Mouse (Mus musculus) hindbrain, embryonic 10.5 days (tissue): ENCODE results near the gene Zdhhc17. TPM values are rescaled to one million over a fixed set of nuclear protein-coding genes. Genes with fewer than 3 reads are reported as not detected.

Experiments
- DNase-seq: peaks from one replicate; pipeline ENCODE4 v3.0.0-alpha.2; 2017; ENCODE audit warnings: low spot score
- H3K27ac ChIP-seq: fragments of 300-500 bp; sonication (generic); 2 replicates; pipeline ENCODE4 v1.5.1; 2016; ENCODE audit warnings: mild to moderate bottlenecking, moderate library complexity
- H3K27me3 ChIP-seq: fragments of 300-500 bp; sonication (generic); 2 replicates; pipeline ENCODE4 v1.6.1; 2016; ENCODE audit warnings: mild to moderate bottlenecking; ENCODE audit not compliant: poor library complexity, insufficient read depth, severe bottlenecking
- H3K36me3 ChIP-seq: fragments of 300-500 bp; sonication (generic); 2 replicates; pipeline ENCODE4 v1.6.1; 2016; ENCODE audit warnings: mild to moderate bottlenecking, moderate library complexity
- H3K4me1 ChIP-seq: fragments of 300-500 bp; sonication (generic); replicated peaks from 2 replicates; pipeline ENCODE4 v1.6.1; 2016; ENCODE audit warnings: mild to moderate bottlenecking
- H3K4me3 ChIP-seq: fragments of 300-500 bp; sonication (generic); 2 replicates; pipeline ENCODE4 v1.5.1; 2016; ENCODE audit warnings: mild to moderate bottlenecking, moderate library complexity
- H3K9me3 ChIP-seq: fragments of 300-500 bp; sonication (generic); 2 replicates; pipeline ENCODE4 v1.6.1; 2016; ENCODE audit warnings: mild to moderate bottlenecking, moderate library complexity
- WGBS: fragments of 180-500 bp; shearing (Covaris S2); methylation state at CpG from one replicate; pipeline ENCODE4 v1.1.7; 2016; 5-methylcytosine and 5-hydroxymethylcytosine counted together
- polyA plus RNA-seq: library from polyadenylated mRNA; unstranded; fragments of >200 nt; fragmentation: Nextera tagmentation; extraction: Ambion mirVana; gene quantifications from 2 replicates; pipeline ENCODE4 v1.2.1, GENCODE M21; 2016

The Zdhhc17 gene
- polyA plus RNA-seq, 1 experiment from 2014 or later = 29.3 TPM

DNA sequence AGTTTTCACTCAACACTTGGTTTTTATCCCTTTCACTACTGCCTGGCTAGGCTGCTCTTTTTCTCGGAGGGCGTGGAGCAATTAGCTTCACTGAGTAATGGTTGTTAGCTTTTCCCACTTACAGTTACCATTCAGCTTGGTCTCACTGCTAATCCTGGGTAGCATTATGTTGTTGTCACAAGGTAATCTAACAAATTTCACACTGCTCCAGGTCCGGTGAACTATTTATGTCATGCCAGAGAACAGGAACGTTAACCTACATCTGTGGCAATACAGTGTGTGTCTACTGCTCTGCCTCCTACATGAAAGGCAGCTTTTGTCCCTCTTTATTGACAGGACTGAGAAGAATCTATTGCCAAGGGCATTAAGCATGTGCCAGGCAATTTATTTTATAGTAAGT lies 14.8 kb upstream of the Zdhhc17 start:
- peaks cover 5% of the 10 kb centered on the region; the same call in 1 of the 2 replicates for H3K4me1 ChIP-seq
- DNase-seq = no peak
- WGBS = 89% methylated on average over 4 of the region's 4 CpGs
- no peak overlapping the region for H3K4me3 ChIP-seq
- no peak overlapping the region for H3K27ac ChIP-seq
- H3K9me3 ChIP-seq = no peaks in the 10 kb centered on the region; the same call in 1 of the 2 replicates
- H3K36me3 ChIP-seq = no peaks in the 10 kb centered on the region
- H3K27me3 ChIP-seq = no peaks in the 10 kb centered on the region

DNA sequence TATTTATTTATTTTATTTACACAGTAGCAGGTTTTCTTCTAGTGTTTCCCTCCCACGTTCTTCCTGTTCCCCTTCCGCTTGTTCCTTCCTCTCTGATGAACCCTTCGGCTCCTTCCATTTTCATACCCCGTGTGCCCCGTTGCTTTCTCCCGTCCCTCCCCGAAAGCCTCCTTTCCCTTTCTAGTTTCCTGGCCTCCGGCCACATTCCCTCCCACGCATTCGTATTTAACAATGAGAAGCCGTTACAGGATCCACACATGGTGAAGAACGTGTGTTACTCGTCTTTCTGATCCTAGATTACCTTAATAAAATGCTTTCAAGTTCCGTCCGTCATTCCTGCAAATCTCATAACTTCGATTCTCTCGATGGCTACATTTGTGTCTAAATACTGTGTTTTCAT lies 4.5 kb upstream of the Zdhhc17 start:
- H3K36me3 ChIP-seq = no peaks in the 10 kb centered on the region
- 86% methylated on average over 17 of the region's 17 CpGs for WGBS
- H3K27me3 ChIP-seq = no peaks in the 10 kb centered on the region
- no peak overlapping the region for H3K4me3 ChIP-seq
- DNase-seq = no peak
- H3K4me1 ChIP-seq = peaks cover 17% of the 10 kb centered on the region
- 0 out of 2 replicates have a peak, but pooled peaks cover 3% of the 10 kb centered on the region for H3K9me3 ChIP-seq
- H3K27ac ChIP-seq = no peak overlapping the region

DNA sequence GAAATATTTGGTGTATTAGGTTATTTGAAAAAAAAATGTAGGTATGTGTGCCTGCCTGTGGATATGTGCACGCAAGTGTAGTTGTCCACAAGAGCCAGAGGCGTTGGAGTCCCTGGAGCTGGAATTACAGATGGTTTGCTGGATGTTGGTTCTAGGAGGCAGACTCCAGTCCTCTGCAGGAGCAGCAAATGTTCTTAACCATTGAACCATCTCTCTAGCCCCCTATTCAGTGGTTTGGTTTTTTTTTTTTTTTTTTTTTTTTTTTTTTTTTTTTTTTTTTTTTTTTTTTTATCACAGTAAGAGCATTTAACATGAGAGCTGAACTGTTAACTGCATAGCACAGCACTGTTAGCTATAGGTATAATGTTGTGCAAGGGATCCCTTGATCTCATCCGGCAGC lies 3.3 kb upstream of the Zdhhc17 start:
- no peaks in the 10 kb centered on the region for H3K36me3 ChIP-seq
- H3K27me3 ChIP-seq = no peaks in the 10 kb centered on the region
- H3K27ac ChIP-seq = no peak overlapping the region
- no peak for DNase-seq
- 93% methylated on average over 3 of the region's 3 CpGs for WGBS
- H3K4me1 ChIP-seq = peaks cover 22% of the 10 kb centered on the region
- no peak overlapping the region for H3K4me3 ChIP-seq
- H3K9me3 ChIP-seq = 0 out of 2 replicates have a peak, but pooled peaks cover 3% of the 10 kb centered on the region

DNA sequence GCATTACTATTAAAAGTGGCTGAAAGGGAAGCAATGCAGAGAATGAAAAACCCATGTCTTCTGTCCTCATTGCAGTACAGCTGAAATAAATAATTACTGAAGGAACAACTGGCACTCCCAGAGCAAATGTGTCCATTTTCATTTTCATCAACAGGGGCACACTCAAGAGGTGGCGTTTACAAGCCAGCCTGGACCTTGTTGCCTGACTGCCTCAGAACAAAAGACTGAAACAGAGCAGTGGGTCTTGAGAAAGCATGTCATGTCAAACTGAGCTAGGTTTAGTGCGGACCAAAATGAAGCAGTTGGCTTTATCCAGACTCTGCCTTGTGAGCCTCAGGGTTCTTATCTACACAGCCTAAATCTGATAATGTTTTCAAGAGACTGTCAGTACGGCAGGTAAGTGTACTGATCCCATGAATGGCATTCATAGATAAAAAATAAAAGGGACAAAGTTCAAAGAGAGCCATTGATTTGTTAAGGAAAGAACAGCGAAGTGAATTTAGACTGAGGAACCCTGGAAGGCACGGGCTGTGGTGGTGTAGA lies 2.6 kb upstream of the Zdhhc17 start:
- WGBS = 58% methylated on average over 5 of the region's 5 CpGs
- Histone ChIP-seq H3K27ac (peak overlapping the region; percentile 45; the same call in 1 of the 2 replicates), H3K27me3 (no peaks in the 10 kb centered on the region), H3K4me1 (peaks cover 29% of the 10 kb centered on the region), H3K9me3 (0 out of 2 replicates have a peak, but pooled peaks cover 3% of the 10 kb centered on the region), H3K4me3 (no peak overlapping the region), H3K36me3 (no peaks in the 10 kb centered on the region)
- DNase-seq = no peak

DNA sequence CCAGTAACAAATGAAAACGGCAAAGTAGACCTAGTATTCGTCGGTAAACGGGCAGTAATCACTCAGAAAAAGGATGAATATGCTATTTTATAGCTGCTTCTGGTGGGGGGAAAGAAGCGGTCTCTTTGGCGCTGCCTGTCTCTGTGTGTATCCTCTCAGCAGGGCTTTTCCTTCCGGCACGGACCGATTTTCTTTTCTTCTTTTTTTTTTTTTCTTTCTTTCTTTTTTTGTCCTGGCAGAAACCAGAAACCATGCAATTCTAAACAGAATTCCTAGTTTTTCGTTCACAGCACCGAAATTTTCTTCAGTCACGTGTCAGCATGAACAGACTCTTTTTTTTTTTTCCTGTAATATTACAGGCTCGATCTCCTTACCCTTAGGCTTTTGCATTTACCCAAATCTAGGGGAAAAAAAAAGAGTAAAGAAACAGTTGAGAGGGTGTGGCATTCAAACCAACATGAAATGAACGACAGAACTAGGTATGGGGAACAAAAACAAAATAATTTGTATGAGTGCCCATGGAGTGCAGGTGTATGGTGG lies 1.4 kb upstream of the Zdhhc17 start:
- H3K9me3 ChIP-seq = no peaks in the 10 kb centered on the region
- no peaks in the 10 kb centered on the region for H3K27me3 ChIP-seq
- H3K27ac ChIP-seq = peak overlapping the region; percentile 100
- peaks cover 33% of the 10 kb centered on the region for H3K4me1 ChIP-seq
- 4% methylated on average over 14 of the region's 14 CpGs for WGBS
- peak overlapping the region; percentile 92 for H3K4me3 ChIP-seq
- no peak for DNase-seq
- H3K36me3 ChIP-seq = no peaks in the 10 kb centered on the region

DNA sequence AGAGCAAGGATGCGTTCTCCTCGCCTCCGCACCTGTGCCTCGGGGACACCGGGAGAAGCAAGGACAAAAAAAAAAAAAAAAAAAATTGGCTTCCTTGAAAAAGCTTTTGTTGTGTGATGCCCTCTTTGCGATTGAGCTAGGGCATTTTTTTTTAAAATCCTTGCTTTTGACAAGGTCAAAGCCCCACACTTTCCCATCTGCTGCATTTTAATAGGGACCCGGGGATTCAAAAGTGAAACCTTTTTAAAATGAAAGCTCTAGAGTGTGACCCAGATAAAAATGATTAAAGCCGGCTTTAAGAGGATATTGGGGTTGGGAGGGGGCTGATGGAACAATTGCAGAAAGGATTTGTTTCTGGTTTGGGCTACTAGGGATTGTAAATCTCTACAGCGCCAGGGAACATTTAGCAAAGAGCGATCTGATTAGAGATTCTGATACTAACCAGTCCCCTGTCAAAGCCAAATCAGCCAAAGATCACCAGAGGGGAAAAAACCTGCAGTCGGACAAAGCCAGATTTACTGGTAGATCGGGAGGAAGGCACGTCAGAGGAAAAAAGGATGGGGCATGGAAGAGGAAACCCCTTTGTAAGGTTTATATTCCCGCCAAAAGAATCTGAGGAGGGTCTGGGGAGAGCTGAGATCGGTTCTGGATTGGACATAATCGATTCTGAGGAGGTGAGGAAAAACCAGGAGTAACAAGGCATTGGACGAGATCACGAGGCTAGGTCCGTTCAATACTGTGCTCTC lies 713 bp upstream of the Zdhhc17 start:
- H3K4me3 ChIP-seq = peak overlapping the region; percentile 92
- H3K27me3 ChIP-seq = no peaks in the 10 kb centered on the region
- no peaks in the 10 kb centered on the region for H3K9me3 ChIP-seq
- DNase-seq = peak; percentile 71
- H3K27ac ChIP-seq = peak overlapping the region; percentile 100
- WGBS = under 1% methylated on average over 19 of the region's 19 CpGs
- no peaks in the 10 kb centered on the region for H3K36me3 ChIP-seq
- peaks cover 33% of the 10 kb centered on the region for H3K4me1 ChIP-seq

DNA sequence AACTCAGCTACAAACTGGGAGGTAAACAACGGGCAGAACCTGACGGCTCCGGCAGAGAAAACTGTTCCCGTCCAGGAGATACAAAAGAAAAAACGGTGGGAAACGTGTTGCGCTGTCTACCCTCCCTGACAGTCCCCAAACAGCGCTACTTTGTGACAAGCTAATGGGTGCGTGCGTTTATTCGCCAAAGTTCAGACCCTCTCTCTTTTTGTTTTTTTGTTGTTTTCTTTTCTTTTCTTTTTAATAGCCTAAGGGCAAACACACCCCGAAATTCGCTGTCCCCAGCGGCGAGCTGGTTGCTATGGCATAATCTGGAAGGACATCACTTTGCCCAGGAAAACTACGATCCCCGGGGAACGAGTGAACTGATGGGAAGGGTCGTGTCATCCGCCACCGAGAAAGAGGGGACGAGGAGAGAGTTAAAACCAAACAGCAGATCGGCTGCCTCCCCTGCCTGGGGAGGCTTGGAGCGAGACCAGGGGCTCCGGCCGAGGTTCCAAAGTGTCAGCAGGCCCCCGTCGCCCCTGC lies 763 bp downstream of the Zdhhc17 start:
- under 1% methylated on average over 28 of the region's 28 CpGs for WGBS
- H3K36me3 ChIP-seq = no peaks in the 10 kb centered on the region
- no peak for DNase-seq

DNA sequence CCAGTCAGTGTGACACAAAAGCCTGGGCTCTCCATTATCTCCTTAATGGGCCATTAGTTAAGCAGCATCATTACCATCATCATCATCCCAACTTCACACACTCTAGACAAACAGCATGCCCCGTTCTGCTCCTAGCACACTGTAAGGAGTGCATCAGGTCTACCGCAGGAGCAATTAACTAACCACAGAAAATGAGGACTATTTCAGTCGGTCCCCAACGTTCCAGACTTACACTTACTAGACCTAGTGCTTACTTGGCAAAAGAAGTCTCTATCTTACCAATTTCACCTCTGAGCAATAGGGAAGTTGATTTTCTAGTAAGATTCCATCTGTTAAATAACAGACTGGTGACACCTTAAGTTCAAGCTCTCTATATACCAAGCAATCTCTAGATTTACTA lies 2.3 kb downstream of the Zdhhc17 start:
- Histone ChIP-seq H3K36me3 (peaks cover 6% of the 10 kb centered on the region), H3K27ac (peak overlapping the region; percentile 16; the same call in 1 of the 2 replicates), H3K9me3 (no peaks in the 10 kb centered on the region), H3K27me3 (no peaks in the 10 kb centered on the region), H3K4me1 (peaks cover 30% of the 10 kb centered on the region), H3K4me3 (peak overlapping the region; percentile 92)
- DNase-seq = no peak
- WGBS = 85% methylated on average over 4 of the region's 4 CpGs

More for the DNA sequence above, 763 bp downstream of the Zdhhc17 start:
- Histone ChIP-seq H3K9me3 (no peaks in the 10 kb centered on the region), H3K27ac (peak overlapping the region; percentile 100), H3K4me1 (peaks cover 33% of the 10 kb centered on the region), H3K27me3 (no peaks in the 10 kb centered on the region), H3K4me3 (peak overlapping the region; percentile 92)

DNA sequence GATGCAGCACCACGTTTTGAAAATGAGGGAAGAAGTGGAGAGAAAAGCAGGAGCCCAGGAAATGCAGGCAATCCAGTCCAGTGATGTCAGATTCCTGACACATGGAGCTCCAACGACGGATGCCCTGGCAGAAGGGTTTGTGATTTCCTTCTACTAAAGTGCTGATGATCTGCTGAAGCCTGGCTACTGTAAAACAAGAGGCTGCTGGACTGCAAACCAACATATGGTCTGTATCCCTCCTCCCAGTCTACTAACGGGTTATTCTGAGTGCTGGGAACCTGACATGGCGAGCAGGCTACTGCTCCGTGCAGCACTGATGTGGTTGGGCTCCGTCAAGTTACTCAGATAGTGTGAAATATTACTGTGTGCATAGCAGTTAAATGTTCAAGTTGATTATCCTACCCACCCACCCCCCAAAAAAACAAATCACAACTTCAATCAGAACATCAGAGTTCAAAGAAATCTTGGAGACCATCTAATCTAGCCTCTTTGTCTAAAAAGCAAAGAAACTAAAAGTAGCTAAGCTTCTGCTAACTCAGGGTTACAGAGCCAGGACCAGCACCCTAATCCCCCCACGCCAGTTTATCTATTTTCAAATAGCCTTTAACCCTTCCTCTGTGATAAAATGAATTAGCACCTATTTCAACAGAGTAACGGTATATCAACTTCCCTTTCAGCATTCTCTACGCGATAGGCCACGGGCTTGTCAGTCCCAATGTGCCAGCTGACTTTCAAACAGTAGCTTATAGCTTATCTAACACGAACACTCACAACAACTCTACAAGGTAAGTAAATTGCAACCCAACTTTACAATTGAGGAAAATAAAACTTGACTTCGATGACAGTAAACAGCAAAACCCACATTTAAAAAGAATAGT lies 4.1 kb downstream of the Zdhhc17 start:
- Histone ChIP-seq H3K4me3 (no peak overlapping the region), H3K9me3 (no peaks in the 10 kb centered on the region), H3K27me3 (no peaks in the 10 kb centered on the region), H3K4me1 (peaks cover 16% of the 10 kb centered on the region), H3K27ac (no peak overlapping the region), H3K36me3 (peaks cover 6% of the 10 kb centered on the region)
- no peak for DNase-seq
- 88% methylated on average over 14 of the region's 14 CpGs for WGBS

DNA sequence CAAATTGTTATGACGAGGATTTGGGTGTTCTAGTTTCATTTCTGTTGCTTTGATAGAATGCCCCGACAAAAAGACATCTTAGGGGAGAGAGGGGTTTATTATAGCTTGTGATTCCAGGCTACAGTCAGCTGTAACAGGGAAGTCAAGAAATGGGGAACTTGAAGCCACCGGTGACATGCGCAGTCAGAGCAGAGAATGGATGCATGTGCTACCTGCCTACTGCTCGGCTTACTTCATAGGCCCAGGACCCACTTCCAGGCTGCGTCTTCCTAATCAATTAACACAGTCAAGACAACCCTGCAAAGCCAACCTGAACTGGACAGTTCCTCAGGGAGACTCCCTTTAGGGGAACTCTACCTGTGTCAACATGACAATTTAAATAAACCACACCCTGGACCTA lies 5.7 kb downstream of the Zdhhc17 start:
- Histone ChIP-seq H3K27ac (no peak overlapping the region), H3K27me3 (no peaks in the 10 kb centered on the region), H3K9me3 (no peaks in the 10 kb centered on the region), H3K4me3 (no peak overlapping the region), H3K36me3 (peaks cover 11% of the 10 kb centered on the region), H3K4me1 (peaks cover 16% of the 10 kb centered on the region)
- DNase-seq = no peak
- WGBS = 94% methylated on average over 6 of the region's 6 CpGs

DNA sequence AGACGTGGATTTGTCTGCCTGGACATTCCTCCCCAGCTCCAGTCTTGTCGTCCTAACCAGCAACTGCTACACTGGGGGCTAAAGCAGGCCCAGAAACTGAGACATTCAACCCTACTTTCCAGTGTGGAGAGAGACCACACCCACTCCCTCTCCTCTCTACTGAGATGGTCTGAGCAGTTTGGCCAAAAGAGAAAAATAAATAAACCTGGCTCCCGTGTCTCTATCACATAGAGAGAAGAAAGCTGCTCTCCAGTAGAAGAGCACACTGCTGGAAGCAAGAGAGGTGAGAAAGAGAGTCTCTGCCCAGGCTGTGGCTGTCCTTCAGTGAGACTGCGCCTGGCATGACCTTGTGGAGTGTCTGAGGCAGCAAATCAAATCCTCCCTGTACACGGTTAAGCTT lies 10.7 kb downstream of the Zdhhc17 start:
- no peak overlapping the region for H3K4me3 ChIP-seq
- no peak for DNase-seq
- no peaks in the 10 kb centered on the region for H3K9me3 ChIP-seq
- H3K27me3 ChIP-seq = no peaks in the 10 kb centered on the region
- H3K4me1 ChIP-seq = peaks cover 7% of the 10 kb centered on the region; the same call in 1 of the 2 replicates
- WGBS = 81% methylated on average over 5 of the region's 5 CpGs
- H3K27ac ChIP-seq = no peak overlapping the region
- peaks cover 14% of the 10 kb centered on the region for H3K36me3 ChIP-seq

DNA sequence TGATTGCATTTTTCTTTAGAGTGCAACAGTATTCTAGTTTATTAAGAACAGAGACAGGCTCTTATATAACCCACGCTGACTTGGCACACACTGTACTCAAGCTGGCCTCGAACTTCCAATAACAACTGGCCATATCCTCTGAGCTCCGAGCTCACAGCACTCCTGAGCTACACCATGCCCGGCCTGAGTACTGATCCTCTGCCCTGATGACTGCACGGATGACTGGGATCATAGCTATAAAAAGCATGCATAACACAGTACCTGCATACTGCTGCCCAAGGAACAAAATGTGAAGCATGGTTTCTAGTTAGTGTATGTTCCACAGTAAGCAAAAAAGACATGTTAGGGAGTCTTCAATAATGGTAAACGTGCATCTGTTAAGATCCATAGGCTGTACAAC lies 12.8 kb downstream of the Zdhhc17 start:
- no peaks in the 10 kb centered on the region for H3K27me3 ChIP-seq
- peaks cover 12% of the 10 kb centered on the region for H3K4me1 ChIP-seq
- no peak overlapping the region for H3K4me3 ChIP-seq
- H3K9me3 ChIP-seq = no peaks in the 10 kb centered on the region
- no peak for DNase-seq
- 0 out of 2 replicates have a peak, but pooled peaks cover 8% of the 10 kb centered on the region for H3K36me3 ChIP-seq
- H3K27ac ChIP-seq = no peak overlapping the region
- WGBS = 88% methylated on average over 6 of the region's 6 CpGs
